Mouse (Mus musculus) layer of hippocampus, adult 8-10 months (tissue): ENCODE data around the gene Gm21974. TPM values are rescaled to one million over a fixed set of nuclear protein-coding genes. Genes with fewer than 3 reads are reported as not detected.
"Not testable (repeated sequence)": the region's sequence is repeated elsewhere in the genome, so short reads cannot be mapped to it uniquely, and the experiment has no call there.

Experiments used
- DNase-seq, 2 experiments: peaks; one replicate each; pipeline ENCODE4 v3.0.0; 2022; ENCODE audit warnings: low spot score in 2 of 2
- total RNA-seq, 4 experiments: library from RNA; stranded (reverse); gene quantifications; 2 replicates each; pipeline ENCODE4 v1.2.4; 2022

The Gm21974 gene
- total RNA-seq, 4 experiments from 2014 or later, result not detected

DNA sequence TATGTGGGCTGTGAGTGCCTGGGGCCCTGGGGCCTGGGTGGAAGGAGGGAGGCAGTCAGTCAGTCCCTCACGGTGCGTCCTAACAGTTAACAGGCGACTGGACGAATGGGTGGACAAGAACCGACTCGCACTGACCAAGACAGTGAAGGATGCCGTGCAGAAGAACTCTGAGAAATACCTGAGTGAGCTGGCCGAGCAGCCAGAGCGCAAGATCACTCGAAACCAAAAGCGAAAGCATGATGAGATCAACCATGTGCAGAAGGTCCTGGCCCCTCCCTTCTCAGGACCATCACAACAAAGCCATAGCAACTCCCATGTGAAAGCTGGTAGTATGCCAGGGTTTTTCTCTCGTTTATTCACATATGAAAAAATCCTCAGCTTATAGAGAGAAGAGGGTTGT, 20.0 kb upstream of the Gm21974 start:
- no peak for DNase-seq

- no peak for DNase-seq
These were observed 17.7 kb upstream of the Gm21974 start for GRCm38 (mm10) chr7:127912938-127913337.

GRCm38 (mm10) chr7:127912190-127912871, 17.1 kb upstream of the Gm21974 start, which contains the start of gene Kat8:
Gene Kat8, plus strand, starts transcription at chr7:127912516.
- DNase-seq, result peak; percentile 82 to 84

GRCm38 (mm10) chr7:127908656-127909055, 13.4 kb upstream of the Gm21974 start:
- DNase-seq, result no peak

GRCm38 (mm10) chr7:127907939-127908338, 12.7 kb upstream of the Gm21974 start:
- DNase-seq, result no peak

DNA sequence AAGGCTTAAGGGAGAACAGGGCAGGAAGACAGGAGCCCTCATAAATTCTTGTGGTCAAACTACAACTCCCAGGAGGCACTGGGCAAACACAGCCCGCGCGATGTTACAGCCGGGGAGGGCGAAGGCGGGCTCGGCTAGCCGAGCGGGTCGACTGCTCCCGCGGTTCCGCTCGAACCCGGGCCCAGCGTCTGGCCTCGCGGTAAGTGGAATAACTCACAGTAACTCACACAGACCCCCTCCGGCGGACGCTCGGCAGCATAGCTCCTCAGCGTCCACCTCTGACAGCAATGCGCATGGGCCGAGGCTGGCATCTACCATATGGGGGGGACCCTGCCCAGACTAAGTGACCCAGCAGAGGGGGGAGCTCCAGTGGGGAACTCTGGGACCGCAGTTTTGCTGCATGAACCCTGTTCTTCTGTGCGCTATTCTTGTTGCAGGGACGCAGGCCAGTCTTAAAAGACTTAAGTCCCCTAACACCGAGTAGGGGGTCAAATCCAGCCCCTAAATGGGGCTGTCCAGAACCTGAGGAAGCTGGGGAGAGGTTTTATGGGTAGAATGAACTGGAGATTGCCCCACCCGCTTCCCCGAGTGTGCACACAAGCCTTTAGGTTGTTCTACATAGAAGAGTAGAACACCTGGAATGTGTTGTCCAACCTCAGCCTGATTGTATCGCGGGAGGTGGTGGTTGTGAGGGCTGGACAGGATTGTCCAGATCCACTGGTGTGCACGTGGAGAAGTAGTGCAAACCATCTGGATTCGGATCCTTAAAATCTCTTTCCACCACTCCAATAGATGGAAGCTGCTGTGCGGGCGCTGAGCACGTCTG, 8.9 kb upstream of the Gm21974 start, which contains the start of gene Bckdk:
Bckdk (plus strand) TSS at position 112 of the 826 bp plus-strand sequence.
- peak; percentile 68 to 78 for DNase-seq

DNA sequence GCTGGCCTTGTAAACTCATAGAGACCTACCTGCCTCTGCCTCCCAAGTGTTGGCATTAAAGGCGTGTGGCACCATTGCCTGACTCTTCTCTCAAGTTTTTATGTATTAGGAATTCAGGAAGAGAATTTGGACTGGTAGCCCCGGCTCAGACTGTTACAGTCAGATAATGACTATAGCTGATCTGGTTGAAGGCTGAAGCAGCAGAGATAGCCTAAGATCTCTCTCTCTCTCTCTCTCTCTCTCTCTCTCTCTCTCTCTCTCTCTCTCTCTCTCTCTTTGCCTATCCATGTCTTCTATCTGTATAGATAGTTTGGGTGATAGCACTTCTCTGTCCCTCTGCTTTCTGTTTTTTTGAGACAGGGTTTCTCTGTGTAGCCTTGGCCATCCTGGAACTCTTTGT, 6.5 kb upstream of the Gm21974 start:
- no peak for DNase-seq

- DNase-seq, result no peak
These were observed 4.7 kb upstream of the Gm21974 start for GRCm38 (mm10) chr7:127899997-127900396.

- DNase-seq, result no peak
These were observed 3.1 kb upstream of the Gm21974 start for GRCm38 (mm10) chr7:127898179-127898956.

DNA sequence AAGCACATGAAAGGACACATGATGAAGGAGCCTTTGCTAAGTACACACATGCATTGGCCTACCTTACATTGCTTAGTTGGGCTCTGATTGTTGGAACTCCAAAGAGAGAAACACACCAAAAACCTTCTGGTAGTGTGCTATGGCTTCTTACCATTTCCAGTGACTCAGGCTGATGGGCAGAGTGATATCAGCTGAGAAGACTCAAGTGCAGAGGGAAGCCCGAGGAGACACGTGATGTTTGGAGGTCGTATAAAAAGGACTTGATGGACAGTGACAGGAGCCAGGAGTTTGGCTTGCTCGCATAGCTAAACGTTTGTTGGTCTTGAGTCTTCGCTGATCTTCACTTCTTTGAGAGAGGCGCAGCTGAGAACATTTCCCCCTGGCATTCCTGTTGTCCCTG, 2.3 kb upstream of the Gm21974 start:
- no peak for DNase-seq

DNA sequence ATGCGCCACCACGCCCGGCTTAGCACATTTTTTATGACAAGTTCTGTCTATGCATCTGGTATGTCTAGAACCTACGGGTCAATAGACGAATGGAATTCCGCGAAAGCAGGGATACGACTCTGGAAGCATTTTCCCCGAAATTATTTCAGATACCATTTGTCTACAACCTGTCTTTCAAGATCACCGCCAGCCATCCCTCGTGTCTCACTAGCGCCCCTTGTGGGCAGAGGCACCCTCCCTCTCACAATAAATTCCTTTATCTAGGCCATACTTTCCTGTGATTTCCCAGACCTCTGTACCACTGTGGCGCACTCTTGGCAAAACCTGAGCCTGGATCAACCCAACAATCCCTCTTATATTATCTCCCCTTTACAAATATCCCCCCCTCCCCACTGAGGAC, 1.1 kb upstream of the Gm21974 start:
- peak in 1 of 2 experiments; percentile 51 for DNase-seq

- not testable (repeated sequence) for DNase-seq
These were observed 637 bp upstream of the Gm21974 start for GRCm38 (mm10) chr7:127895891-127896290.

DNA sequence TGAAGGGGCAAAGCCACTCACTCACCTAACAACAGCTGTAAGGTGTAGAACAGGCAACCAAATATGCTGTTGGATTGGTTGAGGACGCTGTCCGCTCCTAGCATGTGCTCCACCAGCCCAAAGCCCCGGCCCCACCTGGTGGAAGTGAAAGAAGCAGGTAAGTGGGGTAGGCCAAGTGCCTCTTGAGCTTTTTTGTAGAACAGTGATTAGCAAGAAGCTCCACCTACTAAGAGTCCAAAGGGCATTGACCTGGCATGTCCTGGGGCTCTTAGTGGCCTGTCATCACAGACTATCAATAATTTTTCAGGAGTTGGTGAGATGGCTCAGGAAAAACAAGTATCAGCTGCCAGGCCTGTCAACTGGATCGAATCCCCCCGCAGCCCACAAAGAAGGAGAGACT, 774 bp downstream of the Gm21974 start:
- DNase-seq, result no peak

- no peak for DNase-seq
These were observed 4.5 kb downstream of the Gm21974 start, which contains the start of gene Prss53 for GRCm38 (mm10) chr7:127890798-127891197. Gene Prss53, minus strand, starts transcription at chr7:127890970.

- DNase-seq, result no peak
These were observed 6.4 kb downstream of the Gm21974 start for GRCm38 (mm10) chr7:127888821-127889220.

DNA sequence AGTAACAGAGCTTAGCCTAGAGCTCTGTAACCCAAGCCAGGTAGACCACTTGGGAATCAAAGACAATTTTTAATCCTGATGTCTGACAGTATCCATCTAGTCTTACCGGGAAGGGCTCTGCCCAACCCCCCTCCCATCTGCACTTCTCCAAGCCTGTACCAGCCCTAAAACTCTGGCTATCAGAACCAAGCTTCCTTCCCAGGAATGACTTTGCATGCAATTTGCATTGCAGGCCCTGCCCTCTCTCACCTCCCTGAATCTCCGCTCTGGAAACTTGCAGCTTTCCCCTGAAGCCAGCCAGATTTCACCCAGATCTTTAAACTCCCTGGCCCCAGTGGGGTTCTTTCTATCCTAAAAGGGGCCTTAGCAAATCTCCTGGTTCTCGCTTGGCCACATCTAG, 7.5 kb downstream of the Gm21974 start:
- no peak for DNase-seq

- DNase-seq, result no peak
These were observed 8.1 kb downstream of the Gm21974 start for GRCm38 (mm10) chr7:127887191-127887590.

DNA sequence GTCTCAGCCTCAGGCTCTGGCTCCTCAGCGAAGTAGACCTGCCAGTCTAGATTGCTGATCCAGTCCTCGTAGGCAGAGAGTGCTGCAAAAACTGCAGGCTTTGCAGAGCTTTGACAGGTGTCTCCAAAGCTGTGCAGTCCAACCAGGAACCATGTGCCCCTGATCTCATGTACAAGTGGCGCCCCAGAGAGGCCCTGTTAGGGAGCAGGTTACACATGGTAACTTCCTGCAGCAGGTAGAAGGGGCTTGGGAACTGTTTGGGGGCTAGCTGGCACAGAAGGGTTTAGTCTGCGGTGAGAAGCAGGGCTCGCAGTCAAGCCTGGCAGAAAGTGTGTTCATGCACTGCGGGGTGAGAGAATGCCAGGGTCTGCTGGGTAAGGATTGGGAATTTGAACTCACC, 8.7 kb downstream of the Gm21974 start:
- DNase-seq, result no peak

DNA sequence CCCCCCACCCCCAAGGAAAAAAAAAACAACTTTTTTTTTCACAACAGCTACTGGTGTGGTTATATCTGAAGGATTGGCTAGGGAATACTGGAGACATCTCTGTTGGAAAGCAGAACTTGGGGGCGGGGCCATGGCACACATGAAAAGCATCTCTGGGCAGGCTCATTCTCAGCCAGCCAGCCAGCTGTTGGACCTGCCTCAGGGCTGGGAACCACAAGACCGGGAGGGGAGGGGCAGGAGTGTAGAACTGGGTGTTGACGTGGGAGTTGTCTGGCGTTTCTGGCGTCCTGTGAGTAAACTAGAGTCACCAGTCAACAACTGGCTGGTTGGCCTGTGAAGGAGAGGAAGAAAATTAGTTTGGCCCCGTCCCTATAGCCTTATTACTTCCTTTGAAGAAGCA, 9.3 kb downstream of the Gm21974 start:
- DNase-seq, result peak in 1 of 2 experiments; percentile 50

- DNase-seq, result no peak
These were observed 14.8 kb downstream of the Gm21974 start for GRCm38 (mm10) chr7:127880431-127880830.

GRCm38 (mm10) chr7:127879301-127879700, 16.0 kb downstream of the Gm21974 start:
- no peak for DNase-seq
